Mouse (Mus musculus) thymus, postnatal 36 days (tissue): ENCODE measurements around the gene Plpp3.
"Not testable (repeated sequence)": the region's sequence is repeated elsewhere in the genome, so short reads cannot be mapped to it uniquely, and the experiment has no call there.

Source experiments
- DNase-seq, 2 experiments: peaks; one replicate each; pipeline ENCODE4 v3.0.0; 2022; ENCODE audit warnings: mixed read lengths in 2 of 2

Plpp3 gene

GRCm38 (mm10) chr4:105262358-105262757, 105.2 kb downstream of the Plpp3 start:
- no peak for DNase-seq

DNA sequence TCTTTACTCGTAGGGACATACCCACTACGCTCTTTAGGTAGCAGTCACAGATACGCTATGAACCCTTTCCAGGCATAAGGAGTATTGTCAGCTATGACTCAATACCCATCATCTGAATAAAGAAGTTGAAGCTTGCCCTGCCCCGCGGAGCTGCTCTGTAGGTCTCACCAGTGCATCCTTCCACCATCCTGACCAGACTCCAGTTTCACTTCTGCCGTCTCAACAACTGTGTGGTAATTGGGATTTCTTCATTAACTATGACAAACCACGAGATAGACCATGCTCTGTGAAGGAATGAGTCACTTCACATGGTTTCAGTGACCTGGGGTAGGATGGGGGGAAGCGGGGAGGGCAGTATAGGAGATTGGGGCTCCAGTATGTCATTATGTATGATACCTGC, 106.5 kb downstream of the Plpp3 start:
- DNase-seq, result no peak

- no peak for DNase-seq
Measured at GRCm38 (mm10) chr4:105265041-105265440, 107.9 kb downstream of the Plpp3 start.

GRCm38 (mm10) chr4:105265678-105266077, 108.5 kb downstream of the Plpp3 start:
- no peak for DNase-seq

GRCm38 (mm10) chr4:105268202-105268730, 111.1 kb downstream of the Plpp3 start:
- no peak for DNase-seq

DNA sequence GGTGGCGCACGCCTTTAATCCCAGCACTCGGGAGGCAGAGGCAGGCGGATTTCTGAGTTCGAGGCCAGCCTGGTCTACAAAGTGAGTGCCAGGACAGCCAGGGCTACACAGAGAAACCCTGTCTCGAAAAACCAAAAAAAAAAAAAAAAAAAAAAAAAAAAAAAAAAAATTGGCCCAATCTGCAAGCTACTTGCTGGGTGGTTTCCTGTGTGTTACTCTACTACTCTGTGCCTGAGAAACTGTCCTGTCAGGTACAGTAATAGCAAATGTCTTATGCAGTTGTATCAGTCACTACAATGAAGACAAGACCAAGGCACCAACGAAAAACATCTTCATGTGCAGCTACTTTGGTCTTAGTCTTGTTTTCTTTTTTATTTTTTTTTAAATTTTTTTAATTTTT, 112.3 kb downstream of the Plpp3 start:
- DNase-seq, result not testable (repeated sequence)

GRCm38 (mm10) chr4:105271166-105271565, 114.0 kb downstream of the Plpp3 start:
- DNase-seq, result no peak

DNA sequence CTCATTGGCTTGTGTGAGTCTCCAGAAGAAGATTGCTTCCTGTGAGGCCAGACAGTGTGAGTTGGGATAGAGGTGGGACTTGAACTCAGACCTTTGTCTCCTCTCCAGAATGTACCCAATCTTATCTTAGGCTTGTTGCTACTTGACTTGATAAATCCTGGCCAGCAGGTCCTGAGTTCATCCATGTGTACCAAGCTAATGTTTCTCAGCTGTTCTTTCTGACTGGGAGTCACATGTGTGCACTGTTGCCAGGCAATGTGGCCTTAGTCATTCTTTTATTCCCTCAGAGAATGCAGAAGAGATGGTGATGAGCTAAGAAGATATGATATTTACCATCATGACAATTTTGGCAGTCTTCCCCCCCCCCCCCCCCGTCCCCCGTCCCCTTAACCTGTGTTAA, 115.9 kb downstream of the Plpp3 start:
- no peak for DNase-seq

- DNase-seq, result no peak
Measured at GRCm38 (mm10) chr4:105273486-105273885, 116.3 kb downstream of the Plpp3 start.

DNA sequence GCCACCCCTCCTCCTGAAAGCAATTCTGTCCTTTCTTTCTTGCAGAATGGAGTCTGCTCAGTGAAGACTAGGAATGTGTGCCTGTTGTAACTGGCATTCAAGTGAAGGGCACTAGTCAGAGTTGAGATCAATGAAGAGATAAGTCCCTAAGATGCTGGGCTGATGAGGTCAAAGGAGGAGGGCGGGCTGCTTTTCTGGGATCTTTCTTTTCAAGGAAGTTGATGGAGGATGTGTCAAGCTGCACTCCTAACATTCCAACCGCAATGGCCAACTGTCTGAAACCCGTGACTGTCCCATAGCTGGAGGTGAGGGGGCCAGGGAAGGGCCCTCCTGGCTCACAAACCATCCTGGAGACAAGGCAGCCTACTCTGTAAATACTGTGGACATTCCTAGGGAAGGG, 118.5 kb downstream of the Plpp3 start:
- DNase-seq, result no peak

DNA sequence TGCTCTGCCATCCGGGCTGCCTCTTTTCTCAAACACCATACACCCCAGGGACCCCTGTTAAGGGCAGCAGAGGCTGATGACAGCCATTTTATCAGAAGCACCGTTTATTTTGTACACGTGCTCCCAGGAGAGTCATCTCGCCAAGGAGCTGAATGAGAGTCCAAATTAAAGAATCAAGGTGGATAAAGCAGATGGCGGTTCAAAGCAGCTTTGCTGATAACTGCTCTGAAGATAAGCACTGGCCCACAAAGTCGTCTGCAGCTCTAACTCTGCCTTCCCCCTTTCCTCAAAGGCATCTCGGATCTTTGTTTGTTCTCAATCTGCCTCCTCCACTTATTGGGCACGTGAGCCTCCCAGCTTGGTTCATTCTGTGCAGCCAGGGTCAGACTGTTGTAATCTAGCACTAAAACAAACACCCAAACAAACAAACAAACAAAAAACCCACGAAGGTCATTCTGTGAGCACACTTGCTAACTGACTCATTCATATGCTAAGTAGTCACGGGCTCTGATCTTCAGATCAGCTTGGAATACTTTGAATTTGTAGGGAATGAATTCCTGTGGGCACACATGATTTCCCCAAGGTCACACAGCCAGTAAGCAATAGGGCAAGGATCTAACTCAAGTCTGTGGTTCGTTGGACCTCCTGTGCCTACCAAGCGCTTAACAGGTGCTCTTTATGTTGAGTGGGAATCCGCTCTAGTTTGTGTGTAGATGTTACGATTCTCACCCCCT, 119.1 kb downstream of the Plpp3 start:
- DNase-seq, result no peak

DNA sequence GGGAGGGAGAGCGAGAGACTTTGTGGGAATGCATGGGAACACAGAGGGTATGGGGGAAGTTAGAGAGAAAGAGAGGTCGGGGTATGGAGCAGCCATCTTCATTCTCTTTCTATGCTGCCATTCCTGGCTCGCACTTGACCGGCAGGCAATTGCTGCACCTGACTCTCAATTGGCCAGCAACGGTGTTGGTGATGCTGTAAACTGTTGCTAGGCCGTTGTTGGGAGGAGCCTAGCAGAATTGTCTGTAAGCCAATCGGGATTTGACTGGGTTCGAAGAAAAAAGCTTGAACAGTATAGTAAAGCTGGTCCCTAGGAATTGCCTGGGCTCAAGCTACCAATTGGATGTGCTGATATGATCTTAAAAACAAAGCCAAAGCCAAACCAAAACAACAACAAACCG, 121.0 kb downstream of the Plpp3 start:
- no peak for DNase-seq

DNA sequence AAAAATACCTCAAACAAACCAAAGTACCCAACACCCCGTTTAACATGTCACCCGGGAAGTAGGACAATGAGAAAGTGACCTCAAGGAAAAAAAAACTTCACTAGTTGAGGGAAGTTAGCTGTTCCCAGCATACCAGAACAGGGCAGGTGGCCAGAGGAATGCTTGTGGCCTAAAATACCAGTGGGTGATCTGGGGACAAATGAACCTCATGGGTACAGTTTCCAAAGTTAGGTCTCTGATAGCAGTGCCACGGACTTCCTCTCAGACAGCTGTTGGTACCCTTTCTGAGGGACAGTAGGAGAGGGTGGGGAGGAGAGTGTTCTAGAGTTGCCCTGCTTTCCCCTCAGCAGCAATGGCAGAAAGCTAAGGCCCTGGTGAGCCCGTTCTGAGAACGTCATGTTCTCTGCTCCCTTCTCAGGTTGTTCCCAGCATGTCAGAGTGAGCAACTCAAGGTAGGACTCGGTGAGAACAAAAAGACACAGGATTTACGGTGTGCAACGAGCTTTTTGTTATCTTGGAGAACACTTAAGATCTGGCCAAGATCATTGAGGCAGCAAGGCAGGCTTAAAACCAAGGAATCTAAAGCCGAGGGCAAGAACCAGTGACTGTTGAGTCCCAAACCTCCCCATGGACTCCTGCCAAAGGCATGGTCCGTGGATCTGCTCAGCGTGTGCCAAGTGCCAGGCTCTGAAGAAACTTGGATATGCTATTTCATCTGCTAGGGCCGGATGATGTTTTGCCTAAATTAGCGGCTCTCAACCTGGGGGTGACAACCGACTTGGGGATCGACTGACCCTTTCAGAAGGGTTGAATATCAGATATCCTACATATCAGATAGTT, 121.6 kb downstream of the Plpp3 start:
- no peak for DNase-seq

GRCm38 (mm10) chr4:105279806-105280205, 122.7 kb downstream of the Plpp3 start:
- no peak for DNase-seq

GRCm38 (mm10) chr4:105281751-105282231, 124.6 kb downstream of the Plpp3 start:
- no peak for DNase-seq
